Mouse (Mus musculus) naive thymus-derived CD4-positive, alpha-beta T cell, adult 2 months (primary cell): Measurements from ENCODE around the gene Gm28047.

Experiments used
- DNase-seq: peaks from one replicate; pipeline ENCODE4 v3.0.0-alpha.2; 2011; ENCODE audit warnings: low read depth

The Gm28047 gene

DNA sequence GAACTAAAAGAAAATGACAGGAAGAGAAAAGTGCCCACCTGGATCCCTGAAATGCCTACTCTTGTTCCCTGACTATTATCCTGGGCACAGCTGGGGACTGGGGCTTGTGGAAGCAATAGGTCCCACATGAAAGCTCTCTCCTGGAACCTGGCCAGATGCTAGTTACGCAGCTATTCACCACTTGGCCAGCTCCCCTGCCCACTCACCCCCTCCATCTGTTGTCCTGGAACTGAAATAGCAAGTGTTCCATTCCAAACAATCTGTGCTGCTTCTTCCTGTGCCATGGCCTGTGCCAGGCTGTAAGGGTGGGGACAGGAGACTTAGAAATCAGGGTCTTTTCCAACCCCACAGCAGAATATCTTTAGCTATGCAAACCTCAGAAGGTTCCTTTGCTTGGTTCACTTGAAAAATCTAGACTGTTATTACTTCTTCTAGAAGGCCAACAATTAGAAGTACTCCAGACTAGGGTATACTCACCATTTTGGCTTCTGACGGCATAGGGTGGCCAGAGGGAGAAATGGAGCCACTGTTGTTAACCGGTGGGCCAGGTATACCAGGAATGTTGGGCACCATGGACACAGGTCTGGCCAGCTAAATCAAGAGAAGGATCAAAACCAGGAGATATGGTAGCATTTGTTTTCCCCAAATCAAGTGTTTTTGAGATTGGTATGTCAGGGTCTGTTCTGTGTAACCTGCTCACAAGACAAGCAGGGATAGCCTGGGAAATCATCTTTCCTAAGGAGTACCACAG lies 78.0 kb downstream of the Gm28047 start:
- DNase-seq, result no peak

DNA sequence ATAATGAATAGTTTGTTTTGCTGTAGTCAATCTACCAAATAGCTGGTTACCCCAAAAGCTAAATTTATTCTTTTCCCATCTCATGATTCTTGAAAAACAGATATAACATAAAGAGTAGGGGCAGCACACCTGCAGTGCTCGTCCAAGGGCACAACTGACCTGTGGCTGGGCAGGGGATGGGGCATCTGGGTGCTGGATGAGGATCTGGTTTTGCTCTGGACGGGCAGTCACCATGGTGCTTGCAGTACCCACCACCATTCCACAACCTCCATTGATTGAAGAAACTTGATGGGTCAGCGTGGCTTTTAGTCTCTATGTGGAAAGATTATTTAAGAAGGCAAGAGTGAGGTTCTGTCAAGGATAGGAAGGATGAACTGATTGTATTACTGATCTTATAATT lies 78.6 kb downstream of the Gm28047 start:
- DNase-seq, result no peak

DNA sequence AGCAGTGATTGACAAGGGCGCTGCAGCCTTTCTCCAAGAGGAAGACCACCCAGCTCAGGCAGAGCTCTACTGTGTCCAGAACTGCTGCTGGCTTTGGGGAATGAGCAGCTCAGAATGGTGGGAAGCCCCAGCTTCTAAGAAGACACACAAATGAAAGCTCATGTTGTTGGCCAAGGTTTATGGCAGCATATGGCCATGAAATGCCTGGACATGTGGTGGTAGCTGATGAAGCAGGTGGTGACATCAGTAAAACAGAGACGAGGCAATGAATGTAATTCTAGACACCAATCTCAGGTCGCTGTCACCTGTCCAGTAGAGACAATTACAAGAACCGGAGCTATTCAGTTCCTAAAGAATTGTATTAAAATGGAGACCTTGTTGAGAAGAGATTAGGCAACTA lies 80.1 kb downstream of the Gm28047 start:
- no peak for DNase-seq

DNA sequence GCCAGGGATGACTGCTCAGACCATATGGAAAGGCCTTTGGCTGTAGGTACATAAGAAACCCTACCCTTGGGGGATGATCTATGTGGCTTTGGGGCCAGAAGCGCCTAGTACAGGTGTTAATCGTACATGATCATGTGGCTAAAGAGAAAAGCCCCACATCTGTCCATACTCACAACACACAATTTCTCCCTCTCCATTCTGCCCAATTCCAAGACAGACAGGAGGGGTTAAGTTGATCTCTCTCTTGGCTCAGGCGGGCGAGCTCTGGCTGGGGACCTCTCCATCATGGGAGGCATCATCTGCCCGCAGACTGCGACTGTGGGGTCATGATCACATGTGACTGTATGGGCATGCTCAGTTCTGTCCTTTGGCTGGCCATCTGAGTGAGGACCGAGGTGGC lies 90.9 kb downstream of the Gm28047 start:
- no peak for DNase-seq

DNA sequence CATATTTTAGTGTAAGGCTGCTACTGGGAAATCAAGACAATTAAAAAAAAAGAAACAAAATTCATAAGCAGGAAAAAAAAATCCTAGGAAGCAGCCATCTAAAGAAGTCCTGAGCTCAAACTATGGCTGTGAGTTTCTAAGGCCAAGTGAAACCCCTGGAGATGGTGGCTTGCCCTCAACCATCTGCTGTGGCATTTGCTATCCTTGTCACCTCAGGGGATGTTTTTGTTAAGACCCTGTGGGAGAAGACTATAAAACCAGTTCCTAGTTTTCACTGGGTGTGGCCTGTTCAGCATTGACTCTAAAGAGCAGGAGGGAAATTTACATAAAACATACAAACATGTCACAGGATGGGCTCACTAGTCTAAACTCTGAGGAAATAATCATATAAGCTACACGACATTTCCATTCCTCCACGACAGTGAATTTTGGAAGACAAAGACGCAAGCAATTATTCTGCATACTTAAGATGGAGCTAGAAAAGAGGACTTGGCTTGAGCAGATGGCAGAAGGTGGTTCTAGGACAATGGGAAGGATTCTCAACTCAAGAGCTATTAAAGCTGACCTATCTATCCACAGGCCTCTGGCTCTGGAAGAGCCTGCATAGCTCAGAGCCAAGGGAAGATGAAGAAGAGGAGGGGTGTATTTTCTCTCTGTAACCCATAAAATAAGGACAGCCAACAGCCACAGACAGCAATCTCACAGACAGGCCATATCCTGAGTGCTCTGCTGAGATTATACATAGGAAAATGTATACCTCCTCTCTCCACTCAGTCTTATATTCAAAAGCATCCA lies 92.6 kb downstream of the Gm28047 start:
- DNase-seq, result no peak

DNA sequence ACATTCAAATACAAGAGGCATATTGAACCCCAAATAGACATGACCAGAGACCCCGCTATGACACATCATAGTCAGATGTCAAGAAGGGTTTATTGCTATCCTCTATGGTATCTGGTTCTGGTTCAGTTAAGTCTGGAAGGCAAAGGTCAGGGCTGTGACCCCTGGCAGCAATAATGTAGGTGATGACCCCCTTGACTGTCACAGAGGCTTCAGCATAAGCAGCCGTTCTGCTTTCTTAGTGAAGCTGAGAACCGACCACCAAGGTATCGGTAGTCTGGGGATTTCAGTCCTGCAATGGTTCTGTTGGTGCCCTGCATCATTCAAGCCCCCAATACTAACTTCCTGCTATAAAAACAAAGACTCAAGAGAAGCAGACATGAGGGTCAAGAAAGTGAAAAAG lies 93.3 kb downstream of the Gm28047 start:
- DNase-seq, result no peak

DNA sequence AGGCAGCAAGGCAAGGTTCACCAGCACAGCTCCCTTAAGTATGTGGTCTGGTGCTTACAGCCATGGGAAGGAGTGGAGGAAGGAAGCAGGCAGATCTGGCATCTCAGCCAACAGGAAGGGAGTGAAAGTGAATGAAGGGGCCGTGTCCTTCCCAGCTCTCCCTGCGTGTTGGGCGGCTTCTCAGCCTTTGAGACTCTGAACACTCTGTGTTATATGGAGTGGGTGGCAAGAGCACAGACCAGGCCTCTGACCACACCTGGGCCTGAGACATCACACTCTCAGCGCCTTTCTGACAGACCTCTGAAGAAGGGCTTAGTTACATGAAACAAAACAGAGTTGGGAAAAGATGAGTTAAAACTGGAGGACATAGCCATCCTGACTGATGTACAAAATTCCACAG lies 94.3 kb downstream of the Gm28047 start:
- DNase-seq, result no peak

DNA sequence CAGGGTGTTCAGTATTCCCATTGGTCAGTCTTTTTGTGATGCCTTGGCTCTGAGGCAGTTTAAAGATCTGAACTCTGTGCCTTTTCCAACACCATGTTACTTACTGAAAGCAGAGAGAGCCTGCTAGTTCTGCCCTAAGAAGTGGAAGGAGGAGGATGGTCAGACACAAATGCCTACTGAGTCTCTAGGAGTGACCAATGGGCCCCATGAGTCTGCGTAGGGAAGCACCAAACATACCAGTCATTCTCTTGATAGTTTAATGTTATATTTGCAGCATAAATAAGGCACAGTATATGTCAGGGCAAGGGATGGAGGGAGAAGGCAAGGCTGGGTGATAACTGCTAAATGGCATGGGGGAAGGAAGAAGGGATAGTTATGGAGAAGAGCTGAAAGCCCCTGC lies 96.5 kb downstream of the Gm28047 start:
- peak; percentile 5 for DNase-seq

DNA sequence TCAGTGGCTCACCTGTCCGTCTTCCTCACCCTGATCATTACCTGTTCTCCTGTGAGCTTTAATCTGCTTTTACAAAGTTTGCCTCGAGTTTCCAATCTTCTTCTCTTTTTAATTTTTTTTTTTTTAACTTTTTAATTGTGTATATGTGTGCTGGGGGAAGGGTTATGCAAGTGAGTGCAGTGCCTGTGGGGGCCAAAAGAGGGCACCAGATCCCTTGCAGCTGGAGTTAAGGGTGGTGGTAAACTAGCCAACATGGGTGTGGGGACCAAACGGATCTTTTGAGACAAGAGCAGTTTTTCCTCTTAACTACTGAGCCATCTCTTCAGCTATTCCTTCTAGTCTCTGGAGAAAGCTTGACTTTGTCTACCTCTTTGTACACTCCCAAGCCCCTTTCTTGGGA lies 96.9 kb downstream of the Gm28047 start:
- peak; percentile 46 for DNase-seq

DNA sequence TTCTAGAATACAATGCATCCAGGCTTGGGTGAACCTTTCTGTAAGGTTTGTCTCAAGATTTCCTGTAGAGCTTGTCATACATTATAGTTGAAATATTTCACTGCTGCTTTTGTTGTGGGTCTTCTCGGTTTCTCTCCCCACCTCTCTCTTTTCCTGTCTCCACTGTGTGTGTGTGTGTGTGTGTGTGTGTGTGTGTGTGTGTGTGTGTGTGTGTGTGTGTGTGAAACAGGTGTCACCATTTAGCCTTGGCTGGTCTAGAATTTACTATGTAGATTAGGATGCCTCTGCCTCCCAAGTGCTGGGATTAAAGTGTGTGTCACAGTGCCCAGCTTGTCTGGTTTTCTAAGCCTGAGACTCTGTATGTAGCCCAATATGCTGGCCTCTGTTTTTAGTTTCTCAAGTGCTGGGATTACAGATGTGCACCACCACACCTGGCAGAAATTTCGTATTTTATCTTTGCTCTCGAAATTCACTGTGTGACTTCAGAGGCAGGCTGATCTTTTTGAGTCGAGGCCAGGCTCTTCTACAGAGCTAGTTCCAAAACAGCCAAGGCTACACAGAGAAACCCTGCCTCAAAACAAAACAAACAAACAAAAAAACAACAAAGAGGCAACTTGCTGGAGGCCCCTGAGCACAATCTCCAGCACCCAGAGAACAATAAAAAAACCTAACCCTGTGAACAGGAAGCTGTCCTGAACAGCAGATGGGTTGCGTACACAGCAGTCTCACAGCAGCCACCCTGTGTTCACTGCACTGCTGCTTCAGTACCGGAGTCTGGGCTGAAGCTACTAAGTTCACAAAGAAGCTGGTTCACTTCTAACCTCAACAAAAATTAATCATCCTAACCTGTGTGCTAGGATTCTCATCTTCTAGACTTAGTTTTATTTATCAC lies 98.5 kb downstream of the Gm28047 start:
- DNase-seq, result peak; percentile 72

DNA sequence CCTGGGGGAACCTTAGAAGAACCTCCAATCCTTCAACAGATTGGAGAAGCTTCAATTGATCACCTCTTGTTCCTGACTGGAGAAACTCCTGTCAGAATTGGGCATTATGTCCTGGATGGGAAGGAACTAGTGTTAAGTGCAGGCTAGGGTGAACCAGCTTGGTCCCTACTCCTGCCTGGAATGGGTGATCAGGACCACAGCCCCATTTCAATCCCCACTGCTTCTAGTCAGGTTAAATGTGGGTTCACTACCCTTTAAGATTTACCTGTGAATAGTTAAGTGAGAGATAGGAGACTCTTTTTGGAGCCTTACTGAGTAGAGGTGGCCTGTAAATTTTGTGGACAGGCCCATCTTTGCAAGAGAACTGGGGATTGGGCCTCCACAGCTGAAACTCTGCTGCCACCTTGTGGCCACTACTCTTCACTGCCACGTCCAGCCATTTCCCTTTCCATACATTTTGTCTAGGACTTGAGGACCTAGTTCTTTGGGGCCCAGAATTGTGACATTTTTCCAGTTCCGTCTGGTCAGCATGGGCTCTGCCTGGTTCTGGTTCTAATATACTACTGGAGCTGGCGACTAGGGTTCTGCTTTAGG lies 99.9 kb downstream of the Gm28047 start, which contains the start of gene Npff:
Gene Npff (minus strand): TSS at position 51 of the 594 bp plus-strand sequence.
- DNase-seq, result peak; percentile 88

DNA sequence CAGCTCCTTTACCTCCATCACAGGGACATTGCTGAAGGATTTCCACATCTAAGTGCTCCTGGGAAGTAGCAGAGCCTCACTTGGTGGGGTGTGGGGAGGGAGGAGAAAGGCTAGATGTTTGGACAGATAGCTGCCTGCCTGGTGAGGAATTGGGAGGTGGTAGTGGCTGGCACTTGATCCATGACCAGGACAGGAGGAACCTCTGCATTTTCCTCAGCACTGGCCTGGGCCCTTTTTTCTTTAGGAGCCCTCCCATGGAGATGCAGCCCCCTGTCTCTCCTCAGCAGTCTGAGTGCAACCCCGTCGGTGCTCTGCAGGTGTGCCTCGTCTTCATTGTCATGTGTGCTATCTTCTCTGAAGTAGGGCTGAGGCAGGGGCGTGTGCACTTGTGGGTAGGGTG lies 103.4 kb downstream of the Gm28047 start:
- DNase-seq, result no peak

DNA sequence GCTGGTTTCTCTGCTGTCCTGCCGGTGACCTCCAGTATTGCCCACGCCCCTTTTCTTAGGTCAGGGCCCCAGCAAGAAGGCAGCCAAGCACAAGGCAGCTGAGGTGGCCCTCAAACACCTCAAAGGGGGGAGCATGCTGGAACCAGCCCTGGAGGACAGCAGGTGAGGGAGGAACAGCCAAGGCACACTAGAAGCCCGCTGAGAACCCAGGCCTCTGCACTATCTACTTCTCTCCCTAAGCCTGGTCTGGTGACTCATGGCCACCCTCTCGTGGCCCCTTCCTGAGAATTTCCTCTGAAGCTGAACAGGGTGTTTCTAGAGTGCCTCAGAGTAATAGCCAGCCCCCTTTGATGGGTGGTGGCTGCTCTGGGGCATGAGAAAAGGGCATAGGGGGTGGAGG lies 104.5 kb downstream of the Gm28047 start:
- DNase-seq, result no peak

DNA sequence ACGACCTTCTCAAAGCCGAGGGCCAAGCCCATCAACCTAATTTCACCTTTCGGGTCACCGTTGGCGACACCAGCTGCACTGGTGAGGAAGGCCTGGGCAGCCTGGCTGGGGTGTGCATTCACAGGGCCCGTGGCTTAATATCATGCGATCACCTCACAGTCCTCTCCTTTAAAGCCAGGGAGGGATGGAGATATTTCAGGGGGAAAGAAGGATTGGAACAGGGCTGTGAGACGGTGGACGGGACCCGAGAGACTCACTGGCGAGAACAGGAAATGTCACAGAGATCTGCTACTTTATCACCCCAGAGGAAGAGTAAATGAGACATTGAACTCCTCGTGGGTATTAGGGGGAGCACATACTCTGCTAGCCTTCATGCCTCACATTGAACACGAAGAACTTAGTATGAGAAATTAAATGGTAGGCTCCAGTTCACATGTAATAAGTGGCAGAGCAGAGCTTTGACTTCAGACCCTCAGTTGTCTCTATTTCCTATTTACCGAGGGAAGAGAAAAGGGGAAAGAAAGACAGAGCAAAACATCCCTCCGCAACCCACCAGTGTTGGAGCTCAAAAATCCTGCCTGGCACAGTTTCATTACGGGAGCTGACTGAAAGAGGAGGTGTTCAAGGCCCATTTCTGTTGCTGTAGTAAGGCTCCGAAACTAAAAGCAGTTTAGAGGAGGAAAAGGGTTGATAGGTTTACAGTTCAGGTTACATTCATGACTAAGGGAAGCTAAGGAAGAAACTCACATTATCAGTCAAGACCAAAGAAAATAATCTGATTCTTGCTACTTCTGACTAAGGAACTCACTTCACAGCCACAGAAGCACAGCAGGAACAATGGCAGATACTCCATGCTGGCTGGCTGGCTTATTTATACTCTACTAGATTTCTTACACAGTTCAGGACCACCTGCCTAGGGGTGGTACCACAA lies 105.4 kb downstream of the Gm28047 start:
- DNase-seq, result peak; percentile 40

DNA sequence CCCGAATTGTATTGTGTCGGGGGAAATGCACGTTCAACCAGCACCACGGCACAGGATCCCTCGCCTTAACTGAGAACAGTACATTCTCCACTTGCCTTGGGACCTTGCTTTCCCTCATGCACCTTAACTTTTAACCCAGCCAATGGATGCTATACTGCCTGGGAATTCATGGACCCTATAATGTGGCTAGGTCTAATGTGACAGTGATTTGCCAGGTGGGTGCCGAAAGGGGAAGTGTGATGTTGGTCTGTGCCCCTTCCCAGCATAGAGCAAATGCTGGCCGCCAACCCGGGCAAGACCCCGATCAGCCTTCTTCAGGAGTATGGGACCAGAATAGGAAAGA lies 106.0 kb downstream of the Gm28047 start:
- DNase-seq, result no peak

DNA sequence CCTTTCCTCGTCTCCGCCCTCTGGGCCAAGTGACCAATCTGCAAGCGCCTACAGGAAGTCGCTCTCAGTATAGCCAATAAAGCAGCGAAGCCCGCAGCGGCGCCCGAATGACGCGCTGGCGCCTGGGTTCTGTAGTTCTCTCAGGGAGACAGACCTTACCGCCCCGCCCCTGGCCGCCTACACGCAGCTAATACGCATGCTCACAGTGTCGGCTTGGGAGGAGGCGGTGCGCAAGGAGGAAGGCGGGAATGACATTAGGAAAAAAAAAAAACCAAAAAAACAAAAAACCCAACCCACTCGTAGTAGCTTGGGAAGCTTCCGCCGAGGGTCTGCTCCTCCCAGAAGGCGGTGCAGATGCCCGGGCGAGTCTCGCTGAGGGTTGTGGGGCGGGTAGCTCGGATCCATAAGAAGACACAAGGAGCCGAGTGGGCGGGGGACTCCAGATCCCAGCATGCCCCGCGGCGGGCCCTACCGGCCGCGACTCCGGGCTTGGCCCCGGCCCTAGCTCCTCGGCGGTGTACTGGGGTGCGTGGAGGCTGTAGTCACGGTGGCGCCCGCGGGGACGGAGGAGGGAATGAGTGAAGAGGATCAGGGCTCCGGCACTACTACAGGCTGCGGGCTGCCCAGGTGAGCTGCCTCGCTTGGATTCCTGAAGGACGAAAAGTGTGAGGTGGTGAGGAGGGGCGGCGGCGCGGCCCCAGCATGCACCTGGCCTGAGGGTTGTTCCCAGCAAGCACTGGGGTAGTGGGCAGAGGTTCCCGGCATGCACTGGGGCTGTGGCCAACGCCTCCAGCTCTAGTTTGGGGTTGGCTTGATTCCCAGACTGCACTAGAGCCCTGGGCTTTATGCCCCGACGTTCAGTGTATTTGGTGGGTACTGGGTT lies 106.7 kb downstream of the Gm28047 start, which contains the start of gene Tarbp2:
Gene Tarbp2 (plus strand): TSS at position 217 of the 883 bp plus-strand sequence.
- DNase-seq, result peak; percentile 99

DNA sequence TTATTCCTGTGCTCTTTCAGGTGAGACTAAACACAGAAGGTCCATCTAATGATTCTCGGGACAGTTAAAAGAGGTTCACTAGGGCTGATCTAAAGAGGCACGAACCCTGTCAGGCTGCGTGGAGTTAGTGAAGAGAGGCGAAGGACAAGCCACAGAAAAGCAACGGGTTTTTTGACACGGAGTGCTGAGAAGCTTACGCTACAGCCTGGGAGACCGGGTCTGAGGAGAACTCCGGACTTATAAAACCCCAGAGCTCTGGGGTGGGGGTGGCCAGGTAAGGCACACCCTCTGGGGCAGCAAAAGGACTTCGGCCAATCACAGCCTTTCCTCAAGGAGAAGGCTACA lies 107.3 kb downstream of the Gm28047 start:
- no peak for DNase-seq

DNA sequence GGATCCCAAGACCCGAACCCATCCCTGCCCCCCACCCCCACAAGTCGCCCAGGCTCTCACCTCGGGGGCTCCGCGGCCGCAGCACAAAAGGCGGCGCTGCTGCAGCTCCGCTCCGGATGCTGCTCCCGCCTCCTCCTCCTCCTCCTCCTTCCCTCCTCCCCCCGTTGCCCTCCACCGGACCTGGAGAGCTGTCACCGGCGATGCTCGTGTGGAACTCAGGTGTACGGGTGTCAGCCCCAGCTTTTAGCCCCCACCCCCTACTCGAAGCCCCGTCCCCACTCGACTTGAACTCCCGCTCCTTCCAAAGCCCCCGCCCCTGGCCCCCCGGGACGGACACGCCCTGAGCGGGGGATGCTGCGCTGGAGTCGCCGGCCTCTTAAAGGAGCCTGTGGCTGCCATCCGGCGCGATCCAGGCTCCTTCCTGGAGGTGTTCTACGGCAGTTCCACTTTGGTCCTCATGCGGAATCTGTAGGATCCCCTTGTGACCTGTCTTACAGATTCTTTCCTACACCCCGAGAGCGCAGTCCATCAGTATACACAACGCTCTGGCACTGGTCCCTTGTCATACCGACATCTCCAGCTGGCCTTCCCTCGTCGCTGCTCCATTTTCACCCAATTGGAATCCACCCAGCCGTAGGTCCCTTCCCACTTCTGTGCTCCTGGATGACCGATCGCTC lies 108.0 kb downstream of the Gm28047 start, which contains the start of gene Map3k12:
Gene Map3k12 (minus strand): TSS at position 337 of the 677 bp plus-strand sequence.
- peak; percentile 75 for DNase-seq

DNA sequence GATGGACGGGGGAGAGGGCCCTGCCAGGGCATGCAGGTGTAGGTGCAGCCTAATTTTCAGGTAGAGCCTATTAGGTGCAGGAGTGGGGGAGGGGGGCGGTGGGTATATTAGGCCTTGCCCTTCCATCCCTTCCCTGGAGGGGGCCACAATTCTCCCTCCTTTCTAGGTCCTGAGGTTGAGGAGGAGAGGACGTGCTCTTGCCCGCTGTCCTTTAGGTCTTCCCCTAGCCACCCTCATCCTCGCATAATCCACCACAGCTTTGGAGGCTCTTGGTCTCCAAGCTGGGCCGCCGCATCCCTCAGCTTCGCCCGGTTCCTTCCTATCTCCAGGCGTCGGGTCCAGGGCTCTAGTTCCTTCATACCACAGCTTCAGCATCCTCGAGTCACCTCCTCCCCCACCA lies 108.6 kb downstream of the Gm28047 start:
- no peak for DNase-seq
